Mouse (Mus musculus) thymus, adult 2 months (tissue): ENCODE measurements around the gene Sh3bp4.

Experiments used
- CTCF ChIP-seq: fragments of 200-500 bp; IDR thresholded peaks from 2 replicates; pipeline ENCODE4 v1.5.1; 2012; ENCODE audit warnings: mild to moderate bottlenecking, control low read depth, low read length, moderate library complexity, borderline replicate concordance; ENCODE audit not compliant: control insufficient read depth, poor library complexity, insufficient read depth; ENCODE audit errors: extremely low read depth
- POLR2A ChIP-seq: fragments of 200-500 bp; IDR thresholded peaks from 2 replicates; pipeline ENCODE4 v1.6.1; 2012; ENCODE audit warnings: mild to moderate bottlenecking, low read length, control low read depth, moderate library complexity; ENCODE audit not compliant: control insufficient read depth, poor library complexity, insufficient read depth; ENCODE audit errors: extremely low read depth

DNA sequence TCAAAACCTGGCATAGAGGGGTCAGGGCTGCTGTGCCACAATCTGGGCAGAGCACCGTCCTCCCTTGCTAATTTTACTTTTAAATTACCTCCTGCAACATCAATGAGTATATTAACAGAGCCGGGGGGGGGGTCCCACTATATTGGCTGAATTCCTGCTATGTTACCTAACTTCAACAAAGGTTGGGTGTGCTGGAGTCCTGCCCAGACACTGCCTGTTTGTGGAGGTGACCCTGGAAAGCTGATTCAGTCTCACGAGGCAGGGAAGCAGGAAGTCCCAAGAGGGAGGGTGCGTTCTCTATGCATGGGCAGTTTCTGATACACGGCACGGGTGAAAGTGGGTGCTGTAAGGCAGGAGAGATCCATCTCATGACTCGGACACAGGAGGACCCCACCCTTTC is 82.4 kb downstream of the Sh3bp4 start:
- no peak for TF ChIP-seq CTCF
- TF ChIP-seq POLR2A = no peak
